Mouse (Mus musculus) spleen, adult 2 months (tissue): Measurements from ENCODE around the gene Zfp622.

Experiments used
- CTCF ChIP-seq: fragments of 200-500 bp; IDR thresholded peaks from 2 replicates; pipeline ENCODE4 v1.5.1; 2011; ENCODE audit warnings: mild to moderate bottlenecking, inconsistent platforms; ENCODE audit not compliant: insufficient read depth, insufficient read length, insufficient replicate concordance; ENCODE audit errors: extremely low read depth
- POLR2A ChIP-seq: fragments of 200-500 bp; IDR thresholded peaks from 2 replicates; pipeline ENCODE4 v1.6.1; 2011; ENCODE audit warnings: low read depth, low read length, inconsistent platforms

GRCm38 (mm10) chr15:25984734-25985492 is 747 bp downstream of the Zfp622 start:
- TF ChIP-seq CTCF, result no peak
- no peak for TF ChIP-seq POLR2A
